Mouse (Mus musculus): ENCODE measurements around the gene Dpm3. TPM values are rescaled to one million over a fixed set of nuclear protein-coding genes. Genes with fewer than 3 reads are reported as not detected.

The Dpm3 gene
- polyA plus RNA-seq, 1 experiment, result 231 TPM

GRCm38 (mm10) chr3:89287286-89287685, 28.1 kb downstream of the Dpm3 start:
- H3K4me3 ChIP-seq (ENCODE audit: extremely low read depth, insufficient read depth, insufficient read length), result no peak overlapping the region
- no peaks in the 10 kb centered on the region for H3K27me3 ChIP-seq (ENCODE audit: control insufficient read depth, insufficient read depth, low read length)
- 55% methylated on average over 5 of the region's 5 CpGs for WGBS
- no peak for DNase-seq (ENCODE audit: low read depth in 1 of 2, low spot score in 2 of 2)
- H3K36me3 ChIP-seq (ENCODE audit: control insufficient read depth, insufficient read depth, low read length), result no peaks in the 10 kb centered on the region
- H3K27ac ChIP-seq (ENCODE audit: insufficient read depth, low read length), result no peak overlapping the region
- H3K4me1 ChIP-seq (ENCODE audit: control insufficient read depth, insufficient read depth, insufficient read length), result peaks cover 2% of the 10 kb centered on the region; the same call in 1 of the 2 replicates
- TF ChIP-seq POLR2A (IDR thresholded peaks at IDR 0.05; ENCODE audit: low read depth, low read length), result no peak
- TF ChIP-seq CTCF (IDR thresholded peaks at IDR 0.05; ENCODE audit: extremely low read depth, insufficient read depth, insufficient read length, insufficient replicate concordance), result no peak

GRCm38 (mm10) chr3:89288503-89288928, 29.4 kb downstream of the Dpm3 start:
- Histone ChIP-seq H3K4me1 (ENCODE audit: control insufficient read depth, insufficient read depth, insufficient read length) (peaks cover 2% of the 10 kb centered on the region; the same call in 1 of the 2 replicates), H3K27ac (ENCODE audit: insufficient read depth, low read length) (no peak overlapping the region), H3K4me3 (ENCODE audit: extremely low read depth, insufficient read depth, insufficient read length) (no peak overlapping the region), H3K27me3 (ENCODE audit: control insufficient read depth, insufficient read depth, low read length) (no peaks in the 10 kb centered on the region), H3K36me3 (ENCODE audit: control insufficient read depth, insufficient read depth, low read length) (no peaks in the 10 kb centered on the region)
- TF ChIP-seq POLR2A (IDR thresholded peaks at IDR 0.05; ENCODE audit: low read depth, low read length) (no peak), CTCF (IDR thresholded peaks at IDR 0.05; ENCODE audit: extremely low read depth, insufficient read depth, insufficient read length, insufficient replicate concordance) (no peak)
- WGBS, result 54% methylated on average over 7 of the region's 7 CpGs
- DNase-seq (ENCODE audit: low read depth in 1 of 2, low spot score in 2 of 2), result no peak

- no peak for DNase-seq (ENCODE audit: low read depth in 1 of 2, low spot score in 2 of 2)
- Histone ChIP-seq H3K27me3 (ENCODE audit: control insufficient read depth, insufficient read depth, low read length) (no peaks in the 10 kb centered on the region), H3K4me3 (ENCODE audit: extremely low read depth, insufficient read depth, insufficient read length) (no peak overlapping the region), H3K36me3 (ENCODE audit: control insufficient read depth, insufficient read depth, low read length) (no peaks in the 10 kb centered on the region), H3K4me1 (ENCODE audit: control insufficient read depth, insufficient read depth, insufficient read length) (peaks cover 10% of the 10 kb centered on the region), H3K27ac (ENCODE audit: insufficient read depth, low read length) (no peak overlapping the region)
- WGBS, result 51% methylated on average over 10 of the region's 10 CpGs
- TF ChIP-seq CTCF (IDR thresholded peaks at IDR 0.05; ENCODE audit: extremely low read depth, insufficient read depth, insufficient read length, insufficient replicate concordance), result no peak
- TF ChIP-seq POLR2A (IDR thresholded peaks at IDR 0.05; ENCODE audit: low read depth, low read length), result no peak
These were observed 32.7 kb downstream of the Dpm3 start for GRCm38 (mm10) chr3:89291874-89292273.

GRCm38 (mm10) chr3:89292303-89292702, 33.1 kb downstream of the Dpm3 start:
- no peaks in the 10 kb centered on the region for H3K36me3 ChIP-seq (ENCODE audit: control insufficient read depth, insufficient read depth, low read length)
- 27% methylated on average over 5 of the region's 5 CpGs for WGBS
- TF ChIP-seq POLR2A (IDR thresholded peaks at IDR 0.05; ENCODE audit: low read depth, low read length), result no peak
- TF ChIP-seq CTCF (IDR thresholded peaks at IDR 0.05; ENCODE audit: extremely low read depth, insufficient read depth, insufficient read length, insufficient replicate concordance), result no peak
- no peak overlapping the region for H3K27ac ChIP-seq (ENCODE audit: insufficient read depth, low read length)
- DNase-seq (ENCODE audit: low read depth in 1 of 2, low spot score in 2 of 2), result no peak
- peaks cover 14% of the 10 kb centered on the region for H3K4me1 ChIP-seq (ENCODE audit: control insufficient read depth, insufficient read depth, insufficient read length)
- no peak overlapping the region for H3K4me3 ChIP-seq (ENCODE audit: extremely low read depth, insufficient read depth, insufficient read length)
- H3K27me3 ChIP-seq (ENCODE audit: control insufficient read depth, insufficient read depth, low read length), result no peaks in the 10 kb centered on the region

GRCm38 (mm10) chr3:89293247-89293918, 34.2 kb downstream of the Dpm3 start:
- H3K4me3 ChIP-seq (ENCODE audit: extremely low read depth, insufficient read depth, insufficient read length), result no peak overlapping the region
- no peak for DNase-seq (ENCODE audit: low read depth in 1 of 2, low spot score in 2 of 2)
- no peak overlapping the region for H3K27ac ChIP-seq (ENCODE audit: insufficient read depth, low read length)
- no peak for TF ChIP-seq POLR2A (IDR thresholded peaks at IDR 0.05; ENCODE audit: low read depth, low read length)
- TF ChIP-seq CTCF (IDR thresholded peaks at IDR 0.05; ENCODE audit: extremely low read depth, insufficient read depth, insufficient read length, insufficient replicate concordance), result no peak
- no peaks in the 10 kb centered on the region for H3K36me3 ChIP-seq (ENCODE audit: control insufficient read depth, insufficient read depth, low read length)
- 88% methylated on average over 11 of the region's 11 CpGs for WGBS
- H3K4me1 ChIP-seq (ENCODE audit: control insufficient read depth, insufficient read depth, insufficient read length), result peaks cover 18% of the 10 kb centered on the region
- H3K27me3 ChIP-seq (ENCODE audit: control insufficient read depth, insufficient read depth, low read length), result no peaks in the 10 kb centered on the region

- Histone ChIP-seq H3K36me3 (ENCODE audit: control insufficient read depth, insufficient read depth, low read length) (no peaks in the 10 kb centered on the region), H3K27ac (ENCODE audit: insufficient read depth, low read length) (no peak overlapping the region), H3K4me1 (ENCODE audit: control insufficient read depth, insufficient read depth, insufficient read length) (peaks cover 18% of the 10 kb centered on the region), H3K4me3 (ENCODE audit: extremely low read depth, insufficient read depth, insufficient read length) (no peak overlapping the region), H3K27me3 (ENCODE audit: control insufficient read depth, insufficient read depth, low read length) (no peaks in the 10 kb centered on the region)
- WGBS, result 87% methylated on average over 5 of the region's 5 CpGs
- no peak for DNase-seq (ENCODE audit: low read depth in 1 of 2, low spot score in 2 of 2)
- TF ChIP-seq CTCF (IDR thresholded peaks at IDR 0.05; ENCODE audit: extremely low read depth, insufficient read depth, insufficient read length, insufficient replicate concordance) (no peak), POLR2A (IDR thresholded peaks at IDR 0.05; ENCODE audit: low read depth, low read length) (no peak)
These were observed 35.0 kb downstream of the Dpm3 start for GRCm38 (mm10) chr3:89294195-89294594.

- H3K4me3 ChIP-seq (ENCODE audit: extremely low read depth, insufficient read depth, insufficient read length), result no peak overlapping the region
- H3K27ac ChIP-seq (ENCODE audit: insufficient read depth, low read length), result no peak overlapping the region
- H3K4me1 ChIP-seq (ENCODE audit: control insufficient read depth, insufficient read depth, insufficient read length), result peaks cover 22% of the 10 kb centered on the region
- TF ChIP-seq POLR2A (IDR thresholded peaks at IDR 0.05; ENCODE audit: low read depth, low read length), result no peak
- TF ChIP-seq CTCF (IDR thresholded peaks at IDR 0.05; ENCODE audit: extremely low read depth, insufficient read depth, insufficient read length, insufficient replicate concordance), result no peak
- no peaks in the 10 kb centered on the region for H3K27me3 ChIP-seq (ENCODE audit: control insufficient read depth, insufficient read depth, low read length)
- WGBS, result 52% methylated on average over 8 of the region's 8 CpGs
- H3K36me3 ChIP-seq (ENCODE audit: control insufficient read depth, insufficient read depth, low read length), result no peaks in the 10 kb centered on the region
- no peak for DNase-seq (ENCODE audit: low read depth in 1 of 2, low spot score in 2 of 2)
These were observed 36.6 kb downstream of the Dpm3 start for GRCm38 (mm10) chr3:89295685-89296230.

Data from spleen, adult 2 months (tissue).